Mouse (Mus musculus) liver, embryonic 12.5 days (tissue): ENCODE results near the gene Eid3. TPM values are rescaled to one million over a fixed set of nuclear protein-coding genes. Genes with fewer than 3 reads are reported as not detected.
A peak's percentile ranks its signal among the peaks of the same experiment; 100 is the strongest.

ENCODE experiments used
- ATAC-seq: fragments of 200-750 bp; cut with Nextera tagmentation; 2 replicates; pipeline ENCODE4 v1.8.0; 2017; ENCODE audit warnings: moderate number of reproducible peaks, mild to moderate bottlenecking, moderate library complexity
- H3K27ac ChIP-seq: fragments of 300-500 bp; sonication (generic); 2 replicates; pipeline ENCODE4 v1.5.1; 2016; ENCODE audit warnings: mild to moderate bottlenecking
- H3K27me3 ChIP-seq: fragments of 300-500 bp; sonication (generic); replicated peaks from 2 replicates; pipeline ENCODE4 v1.6.1; 2016; ENCODE audit warnings: mild to moderate bottlenecking, moderate library complexity
- H3K36me3 ChIP-seq: fragments of 300-500 bp; sonication (generic); 2 replicates; pipeline ENCODE4 v1.6.1; 2016; ENCODE audit warnings: mild to moderate bottlenecking, moderate library complexity
- H3K4me1 ChIP-seq: fragments of 300-500 bp; sonication (generic); 2 replicates; pipeline ENCODE4 v1.6.1; 2016
- H3K4me2 ChIP-seq: fragments of 300-500 bp; sonication (generic); 2 replicates; pipeline ENCODE4 v1.6.1; 2016; ENCODE audit warnings: mild to moderate bottlenecking, moderate library complexity
- H3K4me3 ChIP-seq: fragments of 300-500 bp; sonication (generic); 2 replicates; pipeline ENCODE4 v1.5.1; 2016; ENCODE audit warnings: mild to moderate bottlenecking, moderate library complexity
- H3K9ac ChIP-seq: fragments of 300-500 bp; sonication (generic); 2 replicates; pipeline ENCODE4 v1.6.1; 2016; ENCODE audit warnings: mild to moderate bottlenecking, moderate library complexity
- H3K9me3 ChIP-seq: fragments of 300-500 bp; sonication (generic); replicated peaks from 2 replicates; pipeline ENCODE4 v1.6.1; 2016; ENCODE audit warnings: mild to moderate bottlenecking, moderate library complexity
- WGBS: fragments of 180-500 bp; shearing (Covaris S2); methylation state at CpG from one replicate; pipeline ENCODE4 v1.1.7; 2016; ENCODE audit not compliant: insufficient replicate concordance; 5-methylcytosine and 5-hydroxymethylcytosine counted together
- polyA plus RNA-seq: library from polyadenylated mRNA; unstranded; fragments of >200 nt; fragmentation: Nextera tagmentation; extraction: Ambion mirVana; gene quantifications from 2 replicates; pipeline ENCODE4 v1.2.1, GENCODE M21; 2016

Eid3 gene
- polyA plus RNA-seq, 1 experiment from 2014 or later, result 0.39 TPM

GRCm38 (mm10) chr10:82897936-82898335 lies 31.5 kb downstream of the Eid3 start:
- no peak for ATAC-seq
- H3K4me1 ChIP-seq, result peaks cover 34% of the 10 kb centered on the region

DNA sequence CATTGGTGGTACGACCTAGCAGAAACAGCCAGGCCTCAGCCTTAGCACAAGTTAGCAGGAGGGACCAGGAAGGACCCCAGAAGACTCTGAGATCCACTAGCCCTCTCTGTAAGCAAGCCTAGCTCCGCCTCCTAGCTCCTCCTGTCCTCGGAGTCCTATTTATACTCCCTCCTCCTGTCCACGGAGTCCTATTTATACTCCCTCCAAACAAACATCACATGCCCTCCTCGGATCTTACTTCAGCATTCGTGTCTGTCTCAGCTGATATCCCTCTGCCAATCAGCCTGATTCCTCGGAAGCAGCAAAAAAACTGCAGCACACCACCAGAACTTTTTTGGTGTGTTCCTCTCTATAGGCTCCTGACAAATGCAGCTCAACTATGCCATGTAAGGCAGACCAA lies 32.5 kb downstream of the Eid3 start:
- Histone ChIP-seq H3K4me2 (no peak overlapping the region), H3K4me1 (peaks cover 26% of the 10 kb centered on the region), H3K36me3 (peaks cover 46% of the 10 kb centered on the region), H3K4me3 (no peak overlapping the region), H3K9ac (no peak overlapping the region), H3K9me3 (no peaks in the 10 kb centered on the region), H3K27ac (no peak overlapping the region; the same call in 1 of the 2 replicates), H3K27me3 (0 out of 2 replicates have a peak, but pooled peaks cover 4% of the 10 kb centered on the region)
- no peak for ATAC-seq
- 55% methylated on average over 7 of the region's 7 CpGs for WGBS

More at GRCm38 (mm10) chr10:82897936-82898335, 31.5 kb downstream of the Eid3 start:
- 89% methylated on average over 13 of the region's 13 CpGs for WGBS
- Histone ChIP-seq H3K27me3 (0 out of 2 replicates have a peak, but pooled peaks cover 2% of the 10 kb centered on the region), H3K9ac (no peak overlapping the region), H3K4me3 (no peak overlapping the region), H3K9me3 (no peaks in the 10 kb centered on the region), H3K27ac (no peak overlapping the region), H3K4me2 (no peak overlapping the region), H3K36me3 (peaks cover 56% of the 10 kb centered on the region)

GRCm38 (mm10) chr10:82899810-82900421 lies 33.5 kb downstream of the Eid3 start:
- H3K9me3 ChIP-seq, result no peaks in the 10 kb centered on the region
- peak overlapping the region; percentile 9; the same call in 1 of the 2 replicates for H3K9ac ChIP-seq
- 21% methylated on average over 16 of the region's 16 CpGs for WGBS
- peaks cover 24% of the 10 kb centered on the region for H3K4me1 ChIP-seq
- peak overlapping the region; percentile 45 for H3K4me3 ChIP-seq
- H3K36me3 ChIP-seq, result peaks cover 36% of the 10 kb centered on the region
- no peak overlapping the region; the same call in 1 of the 2 replicates for H3K27ac ChIP-seq
- peak; percentile 79 for ATAC-seq
- H3K27me3 ChIP-seq, result 0 out of 2 replicates have a peak, but pooled peaks cover 4% of the 10 kb centered on the region
- peak overlapping the region; percentile 63 for H3K4me2 ChIP-seq

- Histone ChIP-seq H3K27ac (no peak overlapping the region), H3K4me3 (peak overlapping the region; percentile 45), H3K27me3 (0 out of 2 replicates have a peak, but pooled peaks cover 7% of the 10 kb centered on the region), H3K4me2 (peak overlapping the region; percentile 63), H3K9me3 (no peaks in the 10 kb centered on the region), H3K9ac (0 out of 2 replicates have a peak overlapping the region, but pooled peaks have one; percentile 9), H3K4me1 (peaks cover 24% of the 10 kb centered on the region), H3K36me3 (peaks cover 30% of the 10 kb centered on the region)
- 53% methylated on average over 7 of the region's 7 CpGs for WGBS
- ATAC-seq, result no peak
These were observed 34.1 kb downstream of the Eid3 start for GRCm38 (mm10) chr10:82900546-82900945.

- Histone ChIP-seq H3K4me2 (no peak overlapping the region), H3K9ac (no peak overlapping the region), H3K27ac (no peak overlapping the region), H3K9me3 (no peaks in the 10 kb centered on the region), H3K36me3 (peaks cover 21% of the 10 kb centered on the region), H3K27me3 (peaks cover 13% of the 10 kb centered on the region), H3K4me3 (no peak overlapping the region), H3K4me1 (peaks cover 24% of the 10 kb centered on the region)
- ATAC-seq, result peak; percentile 56
- 5% methylated on average over 7 of the region's 7 CpGs for WGBS
These were observed 35.0 kb downstream of the Eid3 start for GRCm38 (mm10) chr10:82901436-82901835.

GRCm38 (mm10) chr10:82908526-82908925 lies 42.1 kb downstream of the Eid3 start:
- 73% methylated on average over 7 of the region's 7 CpGs for WGBS
- Histone ChIP-seq H3K4me2 (no peak overlapping the region), H3K9me3 (no peaks in the 10 kb centered on the region), H3K4me1 (peaks cover 17% of the 10 kb centered on the region), H3K27me3 (peaks cover 40% of the 10 kb centered on the region), H3K9ac (no peak overlapping the region), H3K4me3 (no peak overlapping the region), H3K36me3 (no peaks in the 10 kb centered on the region), H3K27ac (no peak overlapping the region)
- no peak for ATAC-seq

DNA sequence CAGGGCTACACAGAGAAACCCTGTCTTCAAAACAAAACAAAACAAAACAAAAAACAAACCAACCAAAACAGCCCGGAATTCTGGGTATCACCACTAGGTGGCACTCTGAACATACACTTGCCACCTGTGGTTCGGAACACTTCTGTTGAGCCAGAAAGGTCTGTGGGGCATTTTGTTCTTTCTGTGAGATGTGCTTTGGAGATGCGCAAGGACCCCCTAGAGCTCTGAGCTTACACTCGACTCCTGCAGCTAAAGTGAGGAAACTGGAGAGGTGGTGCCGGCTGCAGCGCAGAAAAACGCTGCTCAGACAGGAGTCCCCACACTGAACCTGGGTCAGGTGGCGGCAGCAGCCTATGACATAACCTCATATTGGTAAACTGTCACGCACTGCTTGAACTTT lies 43.0 kb downstream of the Eid3 start:
- Histone ChIP-seq H3K9ac (no peak overlapping the region), H3K9me3 (no peaks in the 10 kb centered on the region), H3K4me2 (peak overlapping the region; percentile 27; the same call in 1 of the 2 replicates), H3K27me3 (peaks cover 40% of the 10 kb centered on the region), H3K27ac (no peak overlapping the region), H3K36me3 (no peaks in the 10 kb centered on the region), H3K4me1 (peaks cover 24% of the 10 kb centered on the region), H3K4me3 (no peak overlapping the region)
- no peak for ATAC-seq
- 20% methylated on average over 9 of the region's 9 CpGs for WGBS

GRCm38 (mm10) chr10:82910198-82910597 lies 43.8 kb downstream of the Eid3 start:
- no peak for ATAC-seq
- H3K9ac ChIP-seq, result no peak overlapping the region
- H3K36me3 ChIP-seq, result no peaks in the 10 kb centered on the region
- H3K4me2 ChIP-seq, result no peak overlapping the region
- 59% methylated on average over 3 of the region's 3 CpGs for WGBS
- H3K9me3 ChIP-seq, result no peaks in the 10 kb centered on the region
- H3K27me3 ChIP-seq, result peaks cover 40% of the 10 kb centered on the region
- no peak overlapping the region for H3K27ac ChIP-seq
- H3K4me1 ChIP-seq, result peaks cover 24% of the 10 kb centered on the region
- no peak overlapping the region for H3K4me3 ChIP-seq

DNA sequence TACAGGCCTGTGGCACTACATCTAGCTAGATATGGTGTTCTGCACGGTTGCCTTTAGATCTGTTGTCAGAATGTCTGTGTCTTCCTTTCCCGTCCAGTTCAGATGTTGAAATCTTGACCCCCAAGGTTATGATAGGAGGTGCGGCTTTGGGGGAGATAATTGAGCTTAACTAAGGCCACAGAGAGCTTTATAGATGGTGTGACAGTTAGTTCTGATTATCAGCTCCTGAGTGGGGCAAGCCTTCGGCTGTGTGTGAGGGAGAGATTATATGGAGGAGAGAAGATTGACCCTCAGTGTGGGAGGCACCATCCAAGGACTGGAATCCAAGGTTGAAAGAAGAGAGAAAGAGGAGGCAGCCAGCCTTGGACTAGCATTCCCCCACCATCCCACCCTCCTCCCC lies 46.8 kb downstream of the Eid3 start:
- H3K27me3 ChIP-seq, result peaks cover 22% of the 10 kb centered on the region
- H3K36me3 ChIP-seq, result no peaks in the 10 kb centered on the region
- 18% methylated on average over 4 of the region's 4 CpGs for WGBS
- ATAC-seq, result peak; percentile 80
- no peak overlapping the region for H3K4me2 ChIP-seq
- H3K4me3 ChIP-seq, result no peak overlapping the region
- no peaks in the 10 kb centered on the region for H3K9me3 ChIP-seq
- H3K9ac ChIP-seq, result no peak overlapping the region
- H3K4me1 ChIP-seq, result peaks cover 34% of the 10 kb centered on the region
- H3K27ac ChIP-seq, result no peak overlapping the region

DNA sequence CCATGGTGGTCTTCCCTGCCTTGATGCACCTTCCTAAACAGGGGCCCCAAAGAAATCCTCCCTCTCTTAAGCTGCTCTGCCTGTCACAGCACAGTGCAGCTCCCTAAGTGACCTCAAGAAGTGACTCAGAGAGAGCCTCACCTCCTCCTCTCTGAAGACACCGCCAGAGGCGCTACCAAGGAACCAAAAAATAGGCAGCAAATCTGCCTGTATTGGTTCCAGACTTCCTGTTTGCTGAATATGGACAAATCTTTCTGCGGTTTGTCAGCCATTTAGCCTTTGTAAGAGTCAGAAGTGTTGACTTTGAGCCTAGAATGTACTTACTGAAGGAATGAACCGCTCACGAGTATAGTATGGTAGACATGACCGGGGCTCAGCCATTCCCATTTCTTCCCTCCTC lies 47.3 kb downstream of the Eid3 start:
- WGBS, result 58% methylated on average over 6 of the region's 6 CpGs
- Histone ChIP-seq H3K4me1 (peaks cover 34% of the 10 kb centered on the region), H3K4me3 (no peak overlapping the region), H3K27ac (no peak overlapping the region), H3K27me3 (peaks cover 22% of the 10 kb centered on the region), H3K4me2 (no peak overlapping the region), H3K9ac (no peak overlapping the region), H3K9me3 (no peaks in the 10 kb centered on the region), H3K36me3 (no peaks in the 10 kb centered on the region)
- ATAC-seq, result no peak
